Mouse (Mus musculus): ENCODE measurements at regions not wholly inside any gene's neighbourhood (a gene's known extent, or its start where the extent isn't known, plus 50 kb on each side); places are given as distances from the start of the nearest gene placed in this dataset.

DNA sequence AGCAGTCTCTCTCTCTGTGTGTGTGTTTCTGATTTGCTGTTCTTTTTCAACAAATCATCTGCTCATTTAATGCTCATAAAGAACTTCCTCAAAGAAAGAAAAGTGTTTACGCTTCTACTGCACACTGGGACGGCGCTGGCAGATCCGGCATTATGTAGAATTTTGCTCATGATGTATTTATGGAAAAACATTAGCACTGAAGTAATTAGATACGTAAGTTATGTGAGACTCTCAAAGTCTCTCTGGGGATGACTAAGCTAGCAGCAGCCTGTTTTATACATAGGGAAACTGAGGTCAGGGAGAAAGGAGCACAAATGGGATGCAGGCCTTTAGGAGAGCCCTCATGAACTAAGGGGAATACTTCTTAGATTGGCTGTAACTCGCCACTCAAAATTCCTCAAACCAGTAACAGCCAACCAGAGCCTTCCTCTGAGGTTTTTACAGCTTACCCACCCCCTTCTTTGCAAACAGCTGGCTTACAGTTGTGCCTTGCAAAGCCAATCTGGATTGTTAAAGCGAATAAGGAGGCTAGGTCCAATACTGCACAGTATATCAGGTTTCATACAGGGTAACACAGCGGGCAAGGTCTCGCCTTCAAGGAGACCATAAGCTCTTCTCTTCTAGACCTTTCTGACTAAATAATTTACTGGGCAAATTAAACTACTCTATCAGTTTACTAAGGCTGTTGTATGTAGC, 81.8 kb downstream of the Cdca7 start:
- TF ChIP-seq POLR2A (IDR thresholded peaks at IDR 0.05; ENCODE audit: insufficient read depth, low read depth, low read length) (no peak), CTCF (IDR thresholded peaks at IDR 0.05) (no peak)
